Mouse (Mus musculus) heart, postnatal 0 days (tissue): ENCODE results near the gene Chd1l.

Experiments
- CTCF ChIP-seq: IDR thresholded peaks from 2 replicates; pipeline ENCODE4 v1.5.1; 2016; ENCODE audit warnings: antibody characterized with exemption, control low read depth, low read depth
- EP300 ChIP-seq: IDR thresholded peaks from 2 replicates; pipeline ENCODE4 v1.6.1; 2016; ENCODE audit warnings: antibody characterized with exemption, low read depth

DNA sequence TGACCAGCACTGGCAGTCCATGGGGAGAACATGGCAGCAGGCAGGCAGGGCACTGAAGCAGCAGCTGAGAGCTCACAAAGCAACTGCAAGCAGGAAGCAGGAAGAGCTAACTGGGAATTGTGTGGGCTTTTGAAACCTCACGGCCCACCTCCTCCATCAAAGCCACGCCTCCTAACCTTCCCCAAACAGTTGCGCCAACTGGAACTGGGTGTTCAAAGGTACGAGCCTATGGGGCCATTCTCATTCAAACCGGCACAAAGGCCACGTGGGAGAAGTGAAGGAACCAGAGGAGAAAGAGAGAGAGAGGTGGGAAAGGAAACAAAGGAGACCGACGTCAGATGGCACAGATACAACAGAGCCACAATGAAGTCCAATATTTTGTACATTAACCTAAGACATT is 63.8 kb downstream of the Chd1l start:
- TF ChIP-seq CTCF (no peak), EP300 (no peak)
